Mouse (Mus musculus): ENCODE data around the gene Cramp1l.

DNA sequence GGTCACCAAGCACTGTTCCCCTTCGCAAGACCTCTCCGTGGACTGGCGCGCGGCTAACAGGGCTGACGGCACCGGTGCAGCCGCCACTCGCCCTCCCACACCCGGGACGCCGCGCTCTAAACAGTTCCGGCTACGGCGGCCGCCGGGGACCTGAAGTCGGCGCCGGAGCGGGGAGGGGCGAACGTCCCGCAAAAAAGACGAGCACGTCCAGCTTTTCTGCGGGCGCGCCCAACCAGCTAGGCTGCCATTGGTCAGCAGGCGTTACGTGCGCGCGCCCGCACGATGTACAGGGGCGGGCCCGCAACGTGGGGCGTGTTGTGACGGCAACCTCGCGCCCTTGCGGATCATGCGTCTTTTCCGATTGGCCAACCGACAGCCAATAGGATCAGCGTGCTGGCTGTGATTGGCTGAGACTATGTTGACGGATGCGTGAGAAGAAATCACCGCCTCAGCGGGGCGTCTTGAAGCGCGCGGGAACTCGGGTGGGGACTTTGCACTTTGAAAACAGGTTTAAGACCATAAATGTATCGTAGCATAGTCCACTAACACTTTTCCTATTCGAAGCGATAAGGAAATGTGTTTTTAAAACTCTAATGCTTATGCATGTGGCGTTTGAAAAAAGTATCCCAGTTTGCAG is at the start of gene Cramp1l, which contains the start of gene Ift140:
- TF ChIP-seq TAL1 (IDR thresholded peaks at IDR 0.05; ENCODE audit: low read length): no peak
- TF ChIP-seq GATA1 (IDR thresholded peaks at IDR 0.05; ENCODE audit: low read length): no peak
